Mouse (Mus musculus) erythroblast, embryonic 14.5 days (primary cell): ENCODE measurements around the gene Cpsf7. TPM values are rescaled to one million over a fixed set of nuclear protein-coding genes. Genes with fewer than 3 reads are reported as not detected.

Experiments used
- H3K27me3 ChIP-seq: 2 replicates; pipeline ENCODE4 v1.6.1; 2012; ENCODE audit warnings: inconsistent platforms; ENCODE audit not compliant: control insufficient read depth
- H3K36me3 ChIP-seq: 2 replicates; pipeline ENCODE4 v1.6.1; 2012; ENCODE audit warnings: mild to moderate bottlenecking, inconsistent platforms; ENCODE audit not compliant: control insufficient read depth
- H3K4me1 ChIP-seq: 2 replicates; pipeline ENCODE4 v1.6.1; 2012; ENCODE audit warnings: inconsistent platforms; ENCODE audit not compliant: control insufficient read depth
- H3K4me3 ChIP-seq: replicated peaks from 2 replicates; pipeline ENCODE3; 2012; ENCODE audit warnings: moderate library complexity, mild to moderate bottlenecking, inconsistent platforms
- H3K9me3 ChIP-seq: 2 replicates; pipeline ENCODE4 v1.6.1; 2012; ENCODE audit warnings: low read length, inconsistent platforms, mixed read lengths; ENCODE audit not compliant: control insufficient read depth
- GATA1 ChIP-seq: IDR thresholded peaks from 2 replicates; pipeline ENCODE4 v1.6.1; 2012; ENCODE audit warnings: low read length, inconsistent platforms, mixed read lengths
- TAL1 ChIP-seq: IDR thresholded peaks from 3 replicates; pipeline ENCODE4 v1.6.1; 2012; ENCODE audit warnings: low read length, inconsistent platforms, mixed read lengths
- polyA plus RNA-seq: library from polyadenylated mRNA; stranded (reverse); fragments of >175 nt; gene quantifications from 2 replicates; pipeline ENCODE4 v1.2.3, GENCODE M21; 2012

The Cpsf7 gene
- polyA plus RNA-seq, 1 experiment: 1.5 TPM

DNA sequence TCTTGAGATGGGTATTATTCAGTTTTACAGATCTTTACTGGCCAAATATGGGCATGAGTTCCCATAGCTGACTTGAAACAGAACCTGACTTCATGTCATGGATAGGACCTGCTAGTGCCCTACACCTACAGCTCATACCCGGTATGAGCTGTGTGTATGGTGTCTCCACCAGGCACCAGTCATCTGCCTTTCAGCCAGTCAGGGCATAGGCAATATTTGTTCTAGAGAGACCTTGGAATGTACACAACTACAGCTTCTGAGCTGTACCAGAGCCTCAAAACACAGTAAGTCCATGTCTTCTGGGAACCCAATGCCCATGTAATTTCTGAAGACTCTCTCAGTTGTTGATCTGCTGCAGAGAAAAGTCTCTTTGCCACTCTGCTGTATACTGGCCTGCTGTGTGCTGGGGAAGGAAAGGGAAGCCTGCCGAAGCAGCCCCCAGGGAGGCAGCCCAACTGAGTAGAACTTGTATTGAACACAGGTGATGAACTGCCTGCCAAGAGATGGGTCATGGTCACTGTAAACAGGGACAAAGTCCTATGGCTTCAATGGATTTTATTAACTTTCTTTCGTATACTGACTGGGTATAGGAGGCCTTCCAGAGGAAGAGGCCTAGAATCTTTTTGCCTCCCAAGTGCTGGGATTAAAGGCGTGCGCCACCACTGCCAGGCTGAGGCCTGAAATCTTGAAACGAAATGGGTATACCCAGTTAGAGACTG lies 66.8 kb downstream of the Cpsf7 start:
- Histone ChIP-seq H3K4me3 (no peak overlapping the region), H3K27me3 (no peaks in the 10 kb centered on the region), H3K36me3 (peaks cover 58% of the 10 kb centered on the region), H3K4me1 (no peaks in the 10 kb centered on the region; the same call in 1 of the 2 replicates), H3K9me3 (no peaks in the 10 kb centered on the region)
- TF ChIP-seq GATA1 (no peak), TAL1 (no peak)

Other genes with a start within 250 kb of the Cpsf7 start
- gene Dagla, start 220.4 kb upstream of the Cpsf7 start, polyA plus RNA-seq: 0.01 TPM in 2 replicates
- gene Syt7, start 136.2 kb upstream of the Cpsf7 start, polyA plus RNA-seq: not detected in 2 replicates
- not detected in 2 replicates for gene Lrrc10b, start 67.8 kb upstream of the Cpsf7 start, polyA plus RNA-seq
- 0.16 and 0.30 TPM in 2 replicates for gene Ppp1r32, start 42.3 kb upstream of the Cpsf7 start, polyA plus RNA-seq
- gene Sdhaf2, start 876 bp downstream of the Cpsf7 start, polyA plus RNA-seq: 0.36 and 0.44 TPM in 2 replicates
- gene Tmem216, start 31.0 kb downstream of the Cpsf7 start, polyA plus RNA-seq: 0.13 and 0.14 TPM in 2 replicates
- 0.30 and 0.42 TPM in 2 replicates for gene Cyb561a3, start 51.9 kb downstream of the Cpsf7 start, polyA plus RNA-seq
- 0.22 and 0.41 TPM in 2 replicates for gene Tmem138, start 52.1 kb downstream of the Cpsf7 start, polyA plus RNA-seq
- gene Ddb1, start 80.1 kb downstream of the Cpsf7 start, polyA plus RNA-seq: 2.3 and 2.8 TPM in 2 replicates
- gene Tkfc, start 80.4 kb downstream of the Cpsf7 start, polyA plus RNA-seq: 0.31 and 0.64 TPM in 2 replicates
- 0.11 and 0.12 TPM in 2 replicates for gene Vwce, start 108.9 kb downstream of the Cpsf7 start, polyA plus RNA-seq
- not detected in 2 replicates for gene Pga5, start 152.8 kb downstream of the Cpsf7 start, polyA plus RNA-seq
- gene Vps37c, start 163.5 kb downstream of the Cpsf7 start, polyA plus RNA-seq: 2.4 and 3.2 TPM in 2 replicates
- gene Cd5, start 213.7 kb downstream of the Cpsf7 start, polyA plus RNA-seq: not detected in 2 replicates